Mouse (Mus musculus) forebrain, embryonic 11.5 days (tissue): ENCODE results near the gene Fastk. TPM values are rescaled to one million over a fixed set of nuclear protein-coding genes. Genes with fewer than 3 reads are reported as not detected.

Source experiments
- ATAC-seq: fragments of 200-750 bp; cut with Nextera tagmentation; replicated peaks from 2 replicates; pipeline ENCODE4 v1.8.0; 2017; ENCODE audit warnings: moderate TSS enrichment; ENCODE audit not compliant: low FRiP score
- DNase-seq: peaks from one replicate; pipeline ENCODE4 v3.0.0-alpha.2; 2017; ENCODE audit warnings: low spot score
- H3K27ac ChIP-seq: fragments of 300-500 bp; sonication (generic); 2 replicates; pipeline ENCODE4 v1.5.1; 2014; ENCODE audit warnings: low read depth, low read length
- H3K27me3 ChIP-seq: fragments of 300-500 bp; sonication (generic); 2 replicates; pipeline ENCODE4 v1.6.1; 2014; ENCODE audit warnings: mild to moderate bottlenecking, low read length, mixed read lengths; ENCODE audit not compliant: control insufficient read depth, insufficient read depth
- H3K36me3 ChIP-seq: fragments of 300-500 bp; sonication (generic); 2 replicates; pipeline ENCODE4 v1.6.1; 2014; ENCODE audit warnings: mild to moderate bottlenecking, low read length, moderate library complexity, mixed read lengths; ENCODE audit not compliant: control insufficient read depth, insufficient read depth
- H3K4me1 ChIP-seq: fragments of 300-500 bp; sonication (generic); replicated peaks from 2 replicates; pipeline ENCODE4 v1.6.1; 2014; ENCODE audit warnings: low read length, mixed read lengths; ENCODE audit not compliant: control insufficient read depth, insufficient read depth
- H3K4me2 ChIP-seq: fragments of 300-500 bp; sonication (generic); 2 replicates; pipeline ENCODE4 v1.6.1; 2014; ENCODE audit warnings: low read depth, mild to moderate bottlenecking, low read length, moderate library complexity, mixed read lengths; ENCODE audit not compliant: severe bottlenecking
- H3K4me3 ChIP-seq: fragments of 300-500 bp; sonication (generic); 2 replicates; pipeline ENCODE4 v1.5.1; 2014; ENCODE audit warnings: low read depth, low read length
- H3K9ac ChIP-seq: fragments of 300-500 bp; sonication (generic); 2 replicates; pipeline ENCODE4 v1.6.1; 2014; ENCODE audit warnings: low read length
- H3K9me3 ChIP-seq: fragments of 300-500 bp; sonication (generic); 2 replicates; pipeline ENCODE4 v1.6.1; 2016; ENCODE audit warnings: low read length, mixed read lengths; ENCODE audit not compliant: control insufficient read depth
- WGBS: fragments of 180-500 bp; shearing (Covaris S2); extraction: QIAGEN DNeasy Blood & Tissue Kit; methylation state at CpG from one replicate; pipeline ENCODE4 v1.1.7; 2014; 5-methylcytosine and 5-hydroxymethylcytosine counted together
- polyA plus RNA-seq: library from polyadenylated mRNA; unstranded; fragments of >200 nt; fragmentation: Nextera tagmentation; extraction: Ambion mirVana; gene quantifications from 2 replicates; pipeline ENCODE4 v1.2.1, GENCODE M21; 2014

Gene Fastk
- polyA plus RNA-seq, 1 experiment from 2014 or later, result 104 TPM

- Histone ChIP-seq H3K36me3 (peaks cover 4% of the 10 kb centered on the region), H3K27ac (peak overlapping the region; percentile 37; the same call in 1 of the 2 replicates), H3K4me3 (no peak overlapping the region), H3K4me1 (peaks cover 40% of the 10 kb centered on the region), H3K27me3 (no peaks in the 10 kb centered on the region; the same call in 1 of the 2 replicates), H3K4me2 (no peak overlapping the region), H3K9me3 (no peaks in the 10 kb centered on the region), H3K9ac (no peak overlapping the region; the same call in 1 of the 2 replicates)
- WGBS, result 29% methylated on average over 41 of the region's 41 CpGs
- no peak for ATAC-seq
- DNase-seq, result peak; percentile 67
Observed at GRCm38 (mm10) chr5:24482247-24483079, 37.4 kb upstream of the Fastk start.

GRCm38 (mm10) chr5:24481647-24482046, 36.6 kb upstream of the Fastk start:
- no peaks in the 10 kb centered on the region for H3K27me3 ChIP-seq
- ATAC-seq, result peak; percentile 51
- WGBS, result 7% methylated on average over 4 of the region's 4 CpGs
- H3K9ac ChIP-seq, result no peak overlapping the region
- H3K4me3 ChIP-seq, result no peak overlapping the region
- no peak overlapping the region for H3K27ac ChIP-seq
- H3K9me3 ChIP-seq, result no peaks in the 10 kb centered on the region
- peak; percentile 89 for DNase-seq
- peaks cover 4% of the 10 kb centered on the region for H3K36me3 ChIP-seq
- peaks cover 40% of the 10 kb centered on the region for H3K4me1 ChIP-seq
- H3K4me2 ChIP-seq, result no peak overlapping the region

GRCm38 (mm10) chr5:24477909-24478308, 32.8 kb upstream of the Fastk start:
- H3K4me2 ChIP-seq, result no peak overlapping the region
- no peaks in the 10 kb centered on the region; the same call in 1 of the 2 replicates for H3K36me3 ChIP-seq
- DNase-seq (no peak), ATAC-seq (no peak)
- no peak overlapping the region for H3K4me3 ChIP-seq
- no peak overlapping the region for H3K9ac ChIP-seq
- WGBS, result 99% methylated on average over 9 of the region's 9 CpGs
- no peak overlapping the region for H3K27ac ChIP-seq
- peaks cover 22% of the 10 kb centered on the region for H3K27me3 ChIP-seq
- H3K9me3 ChIP-seq, result no peaks in the 10 kb centered on the region
- peaks cover 32% of the 10 kb centered on the region for H3K4me1 ChIP-seq

GRCm38 (mm10) chr5:24475476-24476241, 30.6 kb upstream of the Fastk start:
- no peak overlapping the region for H3K4me3 ChIP-seq
- peaks cover 22% of the 10 kb centered on the region for H3K4me1 ChIP-seq
- no peaks in the 10 kb centered on the region for H3K9me3 ChIP-seq
- DNase-seq (no peak), ATAC-seq (no peak)
- no peak overlapping the region for H3K27ac ChIP-seq
- H3K36me3 ChIP-seq, result no peaks in the 10 kb centered on the region; the same call in 1 of the 2 replicates
- 74% methylated on average over 6 of the region's 6 CpGs for WGBS
- peaks cover 22% of the 10 kb centered on the region for H3K27me3 ChIP-seq
- H3K9ac ChIP-seq, result no peak overlapping the region
- H3K4me2 ChIP-seq, result no peak overlapping the region

GRCm38 (mm10) chr5:24474723-24475261, 29.7 kb upstream of the Fastk start:
- no peak for ATAC-seq
- Histone ChIP-seq H3K9ac (peak overlapping the region; percentile 37), H3K27me3 (peaks cover 22% of the 10 kb centered on the region)

GRCm38 (mm10) chr5:24474025-24474722, 29.1 kb upstream of the Fastk start:
- Histone ChIP-seq H3K27me3 (peaks cover 22% of the 10 kb centered on the region), H3K9ac (peak overlapping the region; percentile 37), H3K4me3 (peak overlapping the region; percentile 33), H3K4me2 (peak overlapping the region; percentile 63), H3K36me3 (no peaks in the 10 kb centered on the region; the same call in 1 of the 2 replicates), H3K9me3 (no peaks in the 10 kb centered on the region), H3K4me1 (peaks cover 16% of the 10 kb centered on the region), H3K27ac (no peak overlapping the region)
- DNase-seq, result peak; percentile 69
- 0 out of 2 replicates have a peak, but pooled peaks have one; percentile 28 for ATAC-seq
- WGBS, result under 1% methylated on average over 68 of the region's 77 CpGs

More at GRCm38 (mm10) chr5:24474723-24475261, 29.7 kb upstream of the Fastk start:
- no peak overlapping the region for H3K27ac ChIP-seq
- peaks cover 16% of the 10 kb centered on the region for H3K4me1 ChIP-seq
- WGBS, result 2% methylated on average over 61 of the region's 67 CpGs
- peak overlapping the region; percentile 33 for H3K4me3 ChIP-seq
- no peaks in the 10 kb centered on the region; the same call in 1 of the 2 replicates for H3K36me3 ChIP-seq
- H3K9me3 ChIP-seq, result no peaks in the 10 kb centered on the region
- peak overlapping the region; percentile 63 for H3K4me2 ChIP-seq
- DNase-seq, result peak; percentile 73

GRCm38 (mm10) chr5:24472884-24473619, 28.0 kb upstream of the Fastk start:
- Histone ChIP-seq H3K4me1 (peaks cover 16% of the 10 kb centered on the region), H3K9ac (no peak overlapping the region)

More at GRCm38 (mm10) chr5:24472884-24473619, 28.0 kb upstream of the Fastk start:
- 16% methylated on average over 6 of the region's 7 CpGs for WGBS
- no peak overlapping the region for H3K27ac ChIP-seq
- no peaks in the 10 kb centered on the region for H3K9me3 ChIP-seq
- no peak for DNase-seq
- no peak overlapping the region for H3K4me3 ChIP-seq
- H3K27me3 ChIP-seq, result peaks cover 22% of the 10 kb centered on the region
- ATAC-seq, result no peak
- no peak overlapping the region for H3K4me2 ChIP-seq
- H3K36me3 ChIP-seq, result no peaks in the 10 kb centered on the region; the same call in 1 of the 2 replicates
